Mouse (Mus musculus): ENCODE measurements around the gene Slc2a9. TPM values are rescaled to one million over a fixed set of nuclear protein-coding genes. Genes with fewer than 3 reads are reported as not detected.

The Slc2a9 gene
- total RNA-seq, 2 experiments from 2014 or later: 1.1 to 1.6 TPM

DNA sequence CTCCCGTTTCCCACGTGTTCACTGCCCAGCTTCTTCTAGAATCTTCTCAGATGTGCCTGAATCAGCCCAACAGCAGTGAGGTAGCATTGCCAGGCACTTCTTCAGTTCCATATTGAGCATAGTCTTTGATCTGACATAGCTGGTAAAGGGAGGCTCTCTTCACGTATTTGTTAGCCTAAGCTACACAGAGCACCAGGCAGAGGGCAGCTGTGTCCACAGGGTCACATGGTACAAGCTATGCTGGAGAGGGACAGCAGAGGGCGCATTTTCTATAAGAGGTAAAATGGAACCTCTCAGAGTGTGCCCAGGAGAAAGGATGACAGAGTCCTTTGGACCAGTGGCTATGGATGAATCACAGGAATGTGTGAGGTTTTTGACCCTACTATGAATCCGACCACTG lies 194.1 kb downstream of the Slc2a9 start:
- no peak for DNase-seq (ENCODE audit: low spot score)
- intact Hi-C loops (cut with DNase I): loop anchor here (5.0 kb wide), 1 partner anchor 273 kb away; no protein-coding TSS in a partner anchor

DNA sequence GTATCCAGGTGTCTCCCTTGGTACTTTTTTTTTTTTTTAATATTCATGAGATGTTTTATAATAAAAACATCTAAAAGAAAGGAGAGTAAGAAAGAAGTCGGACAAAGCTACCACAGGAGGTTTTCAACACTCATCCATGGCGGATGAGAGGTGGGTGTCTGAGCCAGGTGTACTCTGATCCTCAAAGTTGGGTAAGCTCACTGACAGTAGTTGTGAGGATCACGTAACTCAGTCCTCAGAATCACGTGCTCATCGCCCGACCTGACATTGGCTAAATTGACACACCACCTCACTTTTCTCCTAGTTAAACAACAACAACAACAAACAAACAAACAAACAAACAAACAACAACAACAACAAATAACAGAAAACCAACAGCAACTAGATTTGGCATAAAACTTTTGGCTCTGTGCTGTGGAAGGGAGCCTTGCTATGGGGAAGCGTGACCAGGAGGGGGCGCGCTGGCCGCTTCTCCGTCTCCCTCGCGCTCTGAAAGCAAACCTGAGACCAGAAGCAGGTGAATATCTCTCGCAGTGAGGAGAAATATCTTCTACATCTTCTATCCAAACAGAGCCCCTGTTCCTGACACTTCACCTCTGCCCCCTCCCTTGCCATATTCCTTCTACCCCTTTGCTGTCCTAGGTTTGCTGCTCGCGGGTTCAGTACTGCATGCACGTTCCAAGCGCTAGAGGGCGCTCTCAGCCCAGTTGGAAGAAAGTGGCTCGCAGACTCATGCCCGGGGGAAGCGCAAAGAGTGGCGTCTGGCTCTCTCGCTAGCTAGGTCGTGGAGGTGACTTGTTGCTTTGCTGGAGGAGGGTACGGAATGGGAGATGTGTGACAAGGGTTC lies 195.5 kb downstream of the Slc2a9 start:
- peak; percentile 66 for DNase-seq (ENCODE audit: low spot score)
- intact Hi-C loops (cut with DNase I): loop anchor here (1.0 to 5.0 kb wide), 4 partner anchors 171 to 323 kb away; no protein-coding TSS in a partner anchor

DNA sequence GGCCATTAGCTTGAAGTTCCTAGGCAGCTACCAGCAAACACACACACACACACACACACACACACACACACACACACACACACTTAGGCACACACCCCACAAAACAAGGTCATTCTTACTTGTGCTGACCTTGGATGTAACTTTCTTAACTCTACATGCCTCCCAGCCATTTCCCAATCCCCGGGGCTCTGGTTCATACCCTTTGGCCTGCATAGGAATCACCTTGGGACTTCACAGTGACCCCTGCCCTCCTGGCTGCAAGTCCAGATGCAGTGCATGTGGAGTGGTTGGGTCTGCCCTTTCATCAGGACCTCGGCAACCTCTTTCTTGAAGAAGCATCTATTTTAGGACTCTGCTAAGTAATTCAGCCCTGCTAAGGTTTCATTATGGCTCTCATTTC lies 197.7 kb downstream of the Slc2a9 start:
- intact Hi-C loops (cut with DNase I): loop anchor here (5.0 kb wide), 1 partner anchor 277 kb away; no protein-coding TSS in a partner anchor
- no peak for DNase-seq (ENCODE audit: low spot score)

DNA sequence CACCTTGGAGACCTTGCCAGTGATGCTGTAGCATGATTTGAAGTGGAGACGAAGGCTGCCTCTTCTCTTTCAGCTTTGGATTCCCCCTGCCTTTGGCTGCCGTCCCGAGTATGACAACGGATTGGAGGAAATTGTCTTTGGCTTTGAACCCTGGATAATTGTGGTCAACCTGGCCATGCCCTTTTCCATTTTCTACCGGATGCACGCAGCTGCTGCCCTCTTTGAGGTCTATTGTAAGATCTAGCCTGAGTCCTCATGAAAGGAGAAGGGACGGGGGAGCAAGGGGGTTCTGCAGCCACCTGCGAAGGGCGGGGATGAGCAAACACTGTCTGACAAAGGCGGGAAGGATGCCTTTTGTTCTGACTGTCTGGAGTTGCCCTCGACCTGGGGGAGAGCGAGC lies 200.3 kb downstream of the Slc2a9 start:
- intact Hi-C loops (cut with DNase I): no loop called here
- no peak for DNase-seq (ENCODE audit: low spot score)

DNA sequence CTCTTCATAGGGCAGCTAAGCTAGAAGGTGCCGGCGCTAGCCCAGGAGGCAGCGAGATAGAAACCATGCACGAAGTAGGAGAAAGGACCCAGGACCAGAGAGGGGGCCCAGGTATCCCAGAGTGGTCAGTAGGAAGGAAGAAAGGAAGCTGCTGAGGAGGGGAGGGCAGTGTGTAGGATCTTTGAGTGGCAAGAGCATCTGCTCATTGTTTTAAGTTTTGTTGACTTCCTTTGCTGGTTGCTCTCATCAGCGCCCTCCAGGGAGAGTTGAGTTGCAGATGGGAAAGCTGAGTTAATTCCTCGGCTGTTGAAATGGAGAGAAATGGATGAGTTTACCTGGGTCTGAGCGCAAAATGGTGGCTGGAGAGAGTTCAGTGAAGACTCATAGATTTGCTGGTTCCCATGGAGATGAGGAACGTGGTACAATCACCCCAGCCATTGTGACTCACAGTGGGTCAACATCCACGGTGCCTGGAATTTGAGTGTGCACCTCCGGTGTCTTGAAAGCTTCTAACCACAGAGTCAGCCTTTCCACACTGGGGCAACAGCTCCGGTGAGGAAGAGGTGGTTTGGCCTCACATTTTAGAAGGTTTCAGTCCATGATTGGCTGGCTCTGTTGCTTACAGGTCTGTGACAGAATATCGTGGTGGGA lies 201.1 kb downstream of the Slc2a9 start:
- intact Hi-C loops (cut with DNase I): no loop called here

More for the DNA sequence above, 201.1 kb downstream of the Slc2a9 start:
- DNase-seq (ENCODE audit: low spot score): no peak

Other genes starting within 250 kb of the Slc2a9 start
- 10 to 100 TPM; 12.5 to 14.3 TPM for gene Tmem128, start 243.0 kb downstream of the Slc2a9 start, total RNA-seq (2021)
- under 1 TPM; 0.36 to 0.78 TPM for gene Otop1, start 227.2 kb downstream of the Slc2a9 start, total RNA-seq (2021)
- gene Drd5, start 183.8 kb downstream of the Slc2a9 start, total RNA-seq (2021): not detected
- 100 to 1,000 TPM; 129 to 137 TPM for gene Wdr1, start 60.1 kb upstream of the Slc2a9 start, total RNA-seq (2021)
- 1 to 10 TPM; 4.9 to 5.1 TPM for gene Zfp518b, start 181.7 kb upstream of the Slc2a9 start, total RNA-seq (2021)